Mouse (Mus musculus) kidney, adult 8-10 months (tissue): ENCODE data around the gene Mid1.
"Not testable (repeated sequence)": the region's sequence is repeated elsewhere in the genome, so short reads cannot be mapped to it uniquely, and the experiment has no call there.

Source experiments
- DNase-seq, 2 experiments: peaks; one replicate each; pipeline ENCODE4 v3.0.0; 2022

Gene Mid1

GRCm38 (mm10) chrX:170019219-170019953 is 334.4 kb downstream of the Mid1 start:
- not testable (repeated sequence) for DNase-seq

DNA sequence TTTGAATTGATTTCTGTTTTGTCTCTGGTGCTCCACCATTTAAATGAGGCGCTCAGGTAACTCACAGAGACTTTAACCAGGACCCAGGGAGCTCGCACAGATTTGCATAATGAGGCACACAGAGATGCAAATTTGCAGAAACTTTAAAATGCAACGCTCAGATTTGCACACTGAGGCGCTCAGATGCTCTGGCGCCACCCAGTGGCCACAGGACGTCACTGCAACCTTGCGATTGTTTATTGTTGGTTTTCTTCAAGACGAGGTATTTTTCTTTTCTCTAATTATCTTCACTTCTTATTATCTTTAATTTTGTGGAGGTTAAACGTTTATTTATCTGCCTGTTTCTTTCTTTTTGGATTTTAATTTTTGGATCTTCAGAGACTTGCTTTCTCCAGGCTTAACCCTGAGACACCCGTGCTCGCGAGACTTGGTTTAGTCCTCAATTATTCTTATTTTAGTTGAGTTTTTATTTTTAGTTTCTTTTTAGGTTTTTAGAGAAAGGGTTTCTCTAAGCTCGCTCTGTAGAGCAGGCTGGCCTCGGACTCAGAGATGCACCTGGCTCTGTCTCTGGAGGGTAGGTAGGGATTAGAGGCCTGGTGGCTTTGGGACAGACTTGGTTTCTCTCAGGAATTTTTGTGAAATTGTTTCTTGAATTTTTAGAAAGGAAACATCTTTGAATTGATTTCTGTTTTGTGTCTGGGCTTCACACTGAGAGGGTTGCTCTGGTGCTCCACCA is 335.1 kb downstream of the Mid1 start:
- DNase-seq, result peak; percentile 89 to 99

DNA sequence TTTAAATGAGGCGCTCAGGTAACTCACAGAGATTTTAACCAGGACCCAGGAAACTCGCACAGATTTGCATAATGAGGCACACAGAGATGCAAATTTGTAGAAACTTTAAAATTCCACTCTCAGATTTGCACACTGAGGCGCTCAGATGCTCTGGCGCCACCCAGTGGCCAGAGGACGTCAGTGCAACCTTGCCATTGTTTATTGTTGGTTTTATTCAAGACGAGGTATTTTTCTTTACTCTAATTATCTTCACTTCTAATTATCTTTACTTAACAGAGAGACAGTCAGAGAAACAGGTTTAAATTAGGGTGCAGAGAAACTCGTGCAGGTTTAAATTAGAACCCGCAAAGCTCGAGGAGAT is 335.7 kb downstream of the Mid1 start:
- peak in 1 of 2 experiments; percentile 76 for DNase-seq

- DNase-seq, result not testable (repeated sequence)
Measured at GRCm38 (mm10) chrX:170021205-170021604, 336.2 kb downstream of the Mid1 start.

DNA sequence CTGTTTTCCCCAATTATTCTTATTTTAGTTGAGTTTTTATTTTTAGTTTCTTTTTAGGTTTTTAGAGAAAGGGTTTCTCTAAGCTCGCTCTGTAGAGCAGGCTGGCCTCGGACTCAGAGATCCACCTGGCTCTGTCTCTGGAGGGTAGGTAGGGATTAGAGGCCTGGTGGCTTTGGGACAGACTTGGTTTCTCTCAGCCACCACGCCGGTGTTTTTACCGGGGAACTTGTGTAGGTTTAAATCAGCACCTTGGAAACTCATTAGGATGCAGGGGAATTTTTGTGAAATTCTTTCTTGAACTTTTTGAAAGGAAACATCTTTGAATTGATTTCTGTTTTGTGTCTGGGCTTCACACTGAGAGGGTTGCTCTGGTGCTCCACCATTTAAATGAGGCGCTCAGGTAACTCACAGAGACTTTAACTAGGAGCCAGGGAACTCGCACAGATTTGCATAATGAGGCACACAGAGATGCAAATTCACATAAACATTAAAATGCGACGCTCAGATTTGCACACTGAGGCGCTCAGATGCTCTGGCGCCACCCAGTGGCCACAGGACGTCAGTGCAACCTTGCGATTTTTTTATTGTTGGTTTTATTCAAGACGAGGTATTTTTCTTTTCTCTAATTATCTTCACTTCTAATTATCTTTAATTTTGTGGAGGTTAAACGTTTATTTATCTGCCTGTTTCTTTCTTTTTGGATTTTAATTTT is 336.9 kb downstream of the Mid1 start:
- DNase-seq, result peak in 1 of 2 experiments; percentile 72
